In the genomic region with DNA sequence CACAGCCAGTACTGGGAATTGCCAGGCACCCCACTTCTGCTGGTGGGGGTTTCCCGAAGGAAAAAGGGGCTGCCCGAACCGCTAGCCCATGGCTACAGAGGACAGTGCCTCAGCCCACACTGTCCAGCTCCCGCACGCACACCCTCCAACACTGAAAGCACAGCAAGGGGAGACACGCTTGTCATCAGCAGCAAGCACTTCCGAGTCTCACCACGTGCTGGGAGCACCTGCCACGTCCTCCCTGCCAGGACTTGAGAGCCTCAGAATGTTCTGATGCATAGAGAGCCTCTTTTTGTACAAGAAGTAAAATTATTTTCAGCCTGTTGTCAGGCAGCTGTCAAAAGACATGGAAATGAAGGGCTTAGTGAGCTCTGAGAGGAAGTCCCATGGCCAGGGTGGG, we compare ENCODE assay signal across 16 mouse cellular contexts.
A peak's percentile ranks its signal among the peaks of the same experiment; 100 is the strongest.
DNase-seq lines count a peak whose midpoint lies in the region; ATAC-seq lines count a peak whose summit lies in the region.
"Had no signal": no experiment of that assay in that cellular context is flagged by ENCODE, and none has a peak within 500 bp of the region (broad histone marks: within the 10 kb centered on the region; RNA-seq: fewer than 3 reads in every experiment).

No protein-coding gene starts in this region.

- no peak overlapping the region for H3K4me3 ChIP-seq in heart, embryonic 13.5 days
- H3K4me3 ChIP-seq: heart, adult 2 months; liver, embryonic 12.5 days; lung, embryonic 15.5 days; midbrain, embryonic 15.5 days had no signal

- peaks cover 46% of the 10 kb centered on the region for H3K27me3 ChIP-seq in heart, embryonic 13.5 days (replicated peaks)
- H3K27me3 ChIP-seq: midbrain, embryonic 15.5 days had no signal

- no peak for ATAC-seq in heart, embryonic 13.5 days (ENCODE audit: extremely low read depth, insufficient number of reproducible peaks, low FRiP score, low TSS enrichment)
- no peak for ATAC-seq in megakaryocyte, adult 5-6 weeks (ENCODE audit: poor library complexity, severe bottlenecking)
- ATAC-seq: hindbrain, embryonic 16.5 days; liver, embryonic 12.5 days; midbrain, embryonic 15.5 days had no signal

- WGBS in heart, embryonic 13.5 days: 64% methylated on average over 9 of the region's 9 CpGs

- H3K27ac ChIP-seq in heart, embryonic 13.5 days (replicated peaks): peak overlapping the region; percentile 46
- H3K27ac ChIP-seq: heart, adult 2 months; liver, embryonic 12.5 days; lung, embryonic 15.5 days; midbrain, embryonic 15.5 days had no signal

- peaks cover 29% of the 10 kb centered on the region for H3K4me1 ChIP-seq in heart, embryonic 13.5 days
- H3K4me1 ChIP-seq: liver, embryonic 12.5 days had no signal

- H3K36me3 ChIP-seq in heart, embryonic 13.5 days: no peaks in the 10 kb centered on the region
- H3K36me3 ChIP-seq: liver, embryonic 12.5 days; lung, embryonic 15.5 days; midbrain, embryonic 15.5 days had no signal

- peak; percentile 30 to 36 for DNase-seq in cerebellum, postnatal 14 days
- DNase-seq in cerebellum, adult 9-11 months: no peak
- no peak for DNase-seq in heart, postnatal 14 days
- DNase-seq in right cerebral cortex, postnatal 10 days (ENCODE audit: low spot score in 2 of 2): peak; percentile 63 to 83
- DNase-seq in right cerebral cortex, postnatal 25 days: no peak
- DNase-seq in embryo, embryonic 11 days: no peak
- DNase-seq: adrenal gland, postnatal 25 days; kidney, adult 2 months; kidney, postnatal 25 days had no signal

- no peak overlapping the region for H3K9ac ChIP-seq in heart, embryonic 13.5 days
- H3K9ac ChIP-seq: liver, embryonic 12.5 days; lung, embryonic 15.5 days; midbrain, embryonic 15.5 days had no signal

- H3K4me2 ChIP-seq in heart, embryonic 13.5 days: peak overlapping the region; percentile 7; the same call in 1 of the 2 replicates
- H3K4me2 ChIP-seq: liver, embryonic 12.5 days; lung, embryonic 15.5 days; midbrain, embryonic 15.5 days had no signal

- no peaks in the 10 kb centered on the region for H3K9me3 ChIP-seq in heart, embryonic 13.5 days
- H3K9me3 ChIP-seq: liver, embryonic 12.5 days; lung, embryonic 15.5 days; midbrain, embryonic 15.5 days had no signal

- intact Hi-C loops in heart, postnatal 14 days (cut with DNase I): no loop called here

Comparison
In these comparisons a context has a peak if more than half of its experiments do, and no peak if none do; other contexts are left out.
1. DNase-seq: peak in cerebellum, postnatal 14 days (2 of 2) and right cerebral cortex, postnatal 10 days (2 of 2); none in cerebellum, adult 9-11 months (single experiment), heart, postnatal 14 days (0 of 2), right cerebral cortex, postnatal 25 days (single experiment) and embryo, embryonic 11 days (single experiment).